Mouse (Mus musculus) liver, adult 2 months (tissue): Measurements from ENCODE around the gene Rpf2. TPM values are rescaled to one million over a fixed set of nuclear protein-coding genes. Genes with fewer than 3 reads are reported as not detected.
A peak's percentile ranks its signal among the peaks of the same experiment; 100 is the strongest.

ENCODE experiments used
- DNase-seq: peaks from one replicate; pipeline ENCODE4 v3.0.0-alpha.2; 2011; ENCODE audit warnings: low read depth, low spot score; ENCODE audit errors: extremely low read depth
- H3K27ac ChIP-seq: fragments of 200-500 bp; replicated peaks from 2 replicates; pipeline ENCODE4 v1.5.1; 2012; ENCODE audit warnings: low read depth, mild to moderate bottlenecking, control low read depth, inconsistent platforms, low read length; ENCODE audit not compliant: insufficient read depth
- H3K27me3 ChIP-seq: fragments of 200-500 bp; 2 replicates; pipeline ENCODE4 v1.6.1; 2012; ENCODE audit warnings: mild to moderate bottlenecking, moderate library complexity, low read length, inconsistent platforms; ENCODE audit not compliant: control insufficient read depth, insufficient read depth
- H3K36me3 ChIP-seq: fragments of 200-500 bp; 2 replicates; pipeline ENCODE4 v1.6.1; 2012; ENCODE audit warnings: low read length, inconsistent platforms; ENCODE audit not compliant: control insufficient read depth, insufficient read depth
- H3K4me1 ChIP-seq: fragments of 200-500 bp; 2 replicates; pipeline ENCODE4 v1.6.1; 2011; ENCODE audit warnings: low read length; ENCODE audit not compliant: control insufficient read depth, insufficient read depth
- H3K4me3 ChIP-seq: fragments of 200-500 bp; 2 replicates; pipeline ENCODE4 v1.5.1; 2011; ENCODE audit warnings: low read depth, mild to moderate bottlenecking, control low read depth, low read length, moderate library complexity; ENCODE audit not compliant: insufficient read depth
- H3K79me2 ChIP-seq: fragments of 200-500 bp; 2 replicates; pipeline ENCODE4 v1.6.1; 2012; ENCODE audit warnings: inconsistent platforms, mild to moderate bottlenecking, low read length, moderate library complexity; ENCODE audit not compliant: control insufficient read depth, insufficient read depth
- H3K9ac ChIP-seq: fragments of 200-500 bp; 2 replicates; pipeline ENCODE4 v1.6.1; 2012; ENCODE audit warnings: low read depth, mild to moderate bottlenecking, control low read depth, inconsistent platforms, low read length
- CTCF ChIP-seq: fragments of 200-500 bp; IDR thresholded peaks from 2 replicates; pipeline ENCODE4 v1.5.1; 2011; ENCODE audit warnings: low read depth, low read length, control low read depth
- POLR2A ChIP-seq: fragments of 200-500 bp; IDR thresholded peaks from 2 replicates; pipeline ENCODE4 v1.6.1; 2011; ENCODE audit warnings: low read length, control low read depth; ENCODE audit not compliant: insufficient read depth; ENCODE audit errors: extremely low read depth
- WGBS: fragments of 180-500 bp; shearing (Covaris S2); methylation state at CpG from one replicate; pipeline ENCODE4 v1.1.7; 2018; 5-methylcytosine and 5-hydroxymethylcytosine counted together
- polyA plus RNA-seq: library from polyadenylated mRNA; depleted of rRNA; stranded (reverse); fragments of >200 nt; gene quantifications from 2 replicates; pipeline ENCODE4 v1.2.3, GENCODE M21; 2012
- total RNA-seq: library from RNA; depleted of rRNA; stranded (reverse); fragments of >200 nt; gene quantifications from 2 replicates; pipeline ENCODE4 v1.2.3, GENCODE M21; 2014

The Rpf2 gene
- total and polyA plus RNA-seq, 2 experiments: 1.7 to 11.2 TPM

GRCm38 (mm10) chr10:40258401-40258966 lies 11.6 kb upstream of the Rpf2 start:
- DNase-seq: peak; percentile 92
- Histone ChIP-seq H3K27me3 (no peaks in the 10 kb centered on the region), H3K9ac (peak overlapping the region; percentile 20; the same call in 1 of the 2 replicates), H3K4me3 (no peak overlapping the region), H3K36me3 (peaks cover 3% of the 10 kb centered on the region; the same call in 1 of the 2 replicates), H3K27ac (peak overlapping the region; percentile 5; the same call in 1 of the 2 replicates), H3K4me1 (peaks cover 6% of the 10 kb centered on the region), H3K79me2 (no peaks in the 10 kb centered on the region)
- TF ChIP-seq POLR2A (peak; percentile 93; the same call in 1 of the 2 replicates), CTCF (peak; percentile 19; the same call in 1 of the 2 replicates)
- WGBS: under 1% methylated on average over 12 of the region's 12 CpGs

GRCm38 (mm10) chr10:40257414-40258255 lies 10.8 kb upstream of the Rpf2 start, which contains the start of gene Gtf3c6:
Gtf3c6 (minus strand) TSS chr10:40258108.
- Histone ChIP-seq H3K79me2 (no peaks in the 10 kb centered on the region), H3K9ac (peak within 1 kb of the TSS; percentile 83), H3K36me3 (peaks cover 7% of the 10 kb centered on the region; the same call in 1 of the 2 replicates), H3K27ac (peak within 1 kb of the TSS; percentile 57), H3K4me1 (peaks cover 6% of the 10 kb centered on the region), H3K27me3 (no peaks in the 10 kb centered on the region), H3K4me3 (peak within 1 kb of the TSS; percentile 80)
- TF ChIP-seq POLR2A: no peak
- no peak for TF ChIP-seq CTCF
- WGBS: under 1% methylated on average over 43 of the region's 43 CpGs
- peak; percentile 93 for DNase-seq

- Histone ChIP-seq H3K9ac (peak overlapping the region; percentile 41; the same call in 1 of the 2 replicates), H3K79me2 (no peaks in the 10 kb centered on the region), H3K27ac (no peak overlapping the region), H3K4me3 (peak overlapping the region; percentile 44), H3K4me1 (peaks cover 6% of the 10 kb centered on the region), H3K36me3 (peaks cover 7% of the 10 kb centered on the region; the same call in 1 of the 2 replicates), H3K27me3 (no peaks in the 10 kb centered on the region)
- TF ChIP-seq POLR2A: no peak
- TF ChIP-seq CTCF: no peak
- DNase-seq: peak; percentile 76
- 2% methylated on average over 5 of the region's 5 CpGs for WGBS
Measured at GRCm38 (mm10) chr10:40256716-40257115, 9.9 kb upstream of the Rpf2 start.

- Histone ChIP-seq H3K79me2 (no peaks in the 10 kb centered on the region), H3K4me3 (no peak overlapping the region), H3K36me3 (peaks cover 16% of the 10 kb centered on the region; the same call in 1 of the 2 replicates), H3K4me1 (peaks cover 3% of the 10 kb centered on the region; the same call in 1 of the 2 replicates), H3K9ac (no peak overlapping the region), H3K27ac (no peak overlapping the region), H3K27me3 (no peaks in the 10 kb centered on the region)
- TF ChIP-seq CTCF (no peak), POLR2A (no peak)
- DNase-seq: no peak
- WGBS: 83% methylated on average over 6 of the region's 6 CpGs
Measured at GRCm38 (mm10) chr10:40250969-40251368, 4.1 kb upstream of the Rpf2 start.

GRCm38 (mm10) chr10:40249625-40250024 lies 2.8 kb upstream of the Rpf2 start:
- peaks cover 3% of the 10 kb centered on the region; the same call in 1 of the 2 replicates for H3K4me1 ChIP-seq
- no peak overlapping the region for H3K9ac ChIP-seq
- H3K36me3 ChIP-seq: peaks cover 16% of the 10 kb centered on the region; the same call in 1 of the 2 replicates
- no peak overlapping the region for H3K4me3 ChIP-seq
- TF ChIP-seq POLR2A: no peak
- TF ChIP-seq CTCF: no peak
- H3K27ac ChIP-seq: no peak overlapping the region
- no peaks in the 10 kb centered on the region for H3K79me2 ChIP-seq
- 92% methylated on average over 9 of the region's 9 CpGs for WGBS
- no peaks in the 10 kb centered on the region for H3K27me3 ChIP-seq
- no peak for DNase-seq
